Mouse (Mus musculus) embryonic facial prominence, embryonic 11.5 days (tissue): ENCODE results near the gene Tppp3. TPM values are rescaled to one million over a fixed set of nuclear protein-coding genes. Genes with fewer than 3 reads are reported as not detected.
A peak's percentile ranks its signal among the peaks of the same experiment; 100 is the strongest.

Experiments
- ATAC-seq: fragments of 200-750 bp; cut with Nextera tagmentation; replicated peaks from 2 replicates; pipeline ENCODE4 v1.8.0; 2017; ENCODE audit warnings: low read depth; ENCODE audit not compliant: insufficient number of reproducible peaks, low FRiP score, low TSS enrichment
- DNase-seq: peaks from one replicate; pipeline ENCODE4 v3.0.0-alpha.2; 2015; ENCODE audit warnings: low spot score
- H3K27ac ChIP-seq: fragments of 300-500 bp; sonication (generic); replicated peaks from 2 replicates; pipeline ENCODE4 v1.5.1; 2014; ENCODE audit warnings: mild to moderate bottlenecking, low read depth, low read length, control low read depth
- H3K27me3 ChIP-seq: fragments of 300-500 bp; sonication (generic); 2 replicates; pipeline ENCODE4 v1.6.1; 2014; ENCODE audit warnings: mild to moderate bottlenecking, low read length, moderate library complexity, mixed read lengths; ENCODE audit not compliant: control insufficient read depth, insufficient read depth
- H3K36me3 ChIP-seq: fragments of 300-500 bp; sonication (generic); replicated peaks from 2 replicates; pipeline ENCODE4 v1.6.1; 2014; ENCODE audit warnings: low read depth, mild to moderate bottlenecking, low read length, moderate library complexity, mixed read lengths; ENCODE audit not compliant: control insufficient read depth, insufficient read depth
- H3K4me1 ChIP-seq: fragments of 300-500 bp; sonication (generic); 2 replicates; pipeline ENCODE4 v1.6.1; 2014; ENCODE audit warnings: low read length, mixed read lengths; ENCODE audit not compliant: control insufficient read depth, insufficient read depth
- H3K4me2 ChIP-seq: fragments of 300-500 bp; sonication (generic); 2 replicates; pipeline ENCODE4 v1.6.1; 2014; ENCODE audit warnings: low read depth, mild to moderate bottlenecking, control low read depth, low read length, moderate library complexity
- H3K4me3 ChIP-seq: fragments of 300-500 bp; sonication (generic); 2 replicates; pipeline ENCODE4 v1.5.1; 2014; ENCODE audit warnings: low read depth, low read length, control low read depth
- H3K9ac ChIP-seq: fragments of 300-500 bp; sonication (generic); replicated peaks from 2 replicates; pipeline ENCODE4 v1.6.1; 2014; ENCODE audit warnings: mild to moderate bottlenecking, control low read depth, low read length
- H3K9me3 ChIP-seq: fragments of 300-500 bp; sonication (generic); replicated peaks from 2 replicates; pipeline ENCODE4 v1.6.1; 2016; ENCODE audit warnings: mild to moderate bottlenecking, low read length, inconsistent platforms, mixed read lengths; ENCODE audit not compliant: control insufficient read depth
- WGBS: fragments of 180-500 bp; shearing (Covaris S2); extraction: QIAGEN DNeasy Blood & Tissue Kit; methylation state at CpG from one replicate; pipeline ENCODE4 v1.1.7; 2014; 5-methylcytosine and 5-hydroxymethylcytosine counted together
- polyA plus RNA-seq: library from polyadenylated mRNA; unstranded; fragments of >200 nt; fragmentation: Nextera tagmentation; extraction: Ambion mirVana; gene quantifications from 2 replicates; pipeline ENCODE4 v1.2.1, GENCODE M21; 2014

Gene Tppp3
- polyA plus RNA-seq, 1 experiment from 2014 or later = 49.5 TPM

DNA sequence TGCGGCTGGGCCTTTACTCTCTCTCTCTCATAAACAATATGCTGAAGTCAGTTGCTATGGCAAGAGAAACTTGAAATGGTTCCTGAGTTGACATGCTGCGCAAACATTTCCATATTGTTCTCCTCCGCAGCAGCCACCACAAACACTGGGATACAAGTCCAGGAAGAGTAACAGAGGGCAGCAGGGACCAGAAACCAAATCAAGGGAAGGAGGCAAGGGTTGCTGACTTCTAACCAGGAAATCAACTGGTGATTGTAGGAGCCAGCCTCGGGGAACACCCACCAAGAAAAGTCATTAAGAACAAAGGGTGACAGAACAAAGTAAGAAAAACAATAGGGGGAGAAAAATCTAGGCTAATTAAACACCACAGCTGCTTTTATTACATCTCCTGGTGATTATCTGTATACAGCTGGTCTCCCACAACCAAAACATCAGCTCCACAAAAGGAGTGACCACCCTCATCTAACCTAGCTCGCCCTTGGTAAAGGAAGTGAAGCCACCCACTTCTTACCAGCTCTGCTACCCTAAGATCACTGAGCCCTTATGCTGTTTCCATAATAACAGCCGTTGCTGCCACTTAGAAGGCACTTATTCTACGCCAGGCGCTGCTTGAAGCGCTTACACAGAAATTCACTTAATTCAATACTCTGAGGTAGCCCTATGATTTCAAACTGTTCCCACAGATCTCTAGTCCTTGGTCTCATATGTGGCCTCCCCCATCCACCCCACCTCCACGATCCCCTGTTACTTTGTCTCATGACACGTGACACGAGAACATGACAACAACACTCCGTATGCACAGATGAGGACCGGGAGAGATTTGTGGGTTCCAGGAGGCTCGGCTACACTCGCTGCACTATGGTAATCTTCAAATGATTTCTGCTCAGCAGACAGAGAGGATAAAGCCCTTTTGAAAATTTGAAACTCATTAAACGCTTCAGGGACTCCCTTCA is 24.3 kb upstream of the Tppp3 start:
- Histone ChIP-seq H3K36me3 (no peaks in the 10 kb centered on the region), H3K4me3 (peak overlapping the region; percentile 85; the same call in 1 of the 2 replicates), H3K4me1 (no peaks in the 10 kb centered on the region), H3K9me3 (no peaks in the 10 kb centered on the region), H3K9ac (no peak overlapping the region; the same call in 1 of the 2 replicates), H3K27me3 (no peaks in the 10 kb centered on the region), H3K4me2 (peak overlapping the region; percentile 93), H3K27ac (no peak overlapping the region)
- WGBS = 42% methylated on average over 17 of the region's 17 CpGs
- no peak for ATAC-seq
- DNase-seq = no peak

GRCm38 (mm10) chr8:105494566-105494965 is 23.2 kb upstream of the Tppp3 start:
- Histone ChIP-seq H3K9ac (no peak overlapping the region), H3K27ac (no peak overlapping the region), H3K36me3 (no peaks in the 10 kb centered on the region), H3K27me3 (no peaks in the 10 kb centered on the region), H3K4me1 (no peaks in the 10 kb centered on the region), H3K9me3 (no peaks in the 10 kb centered on the region), H3K4me3 (no peak overlapping the region), H3K4me2 (no peak overlapping the region)
- WGBS = 76% methylated on average over 3 of the region's 3 CpGs
- DNase-seq (no peak), ATAC-seq (no peak)

DNA sequence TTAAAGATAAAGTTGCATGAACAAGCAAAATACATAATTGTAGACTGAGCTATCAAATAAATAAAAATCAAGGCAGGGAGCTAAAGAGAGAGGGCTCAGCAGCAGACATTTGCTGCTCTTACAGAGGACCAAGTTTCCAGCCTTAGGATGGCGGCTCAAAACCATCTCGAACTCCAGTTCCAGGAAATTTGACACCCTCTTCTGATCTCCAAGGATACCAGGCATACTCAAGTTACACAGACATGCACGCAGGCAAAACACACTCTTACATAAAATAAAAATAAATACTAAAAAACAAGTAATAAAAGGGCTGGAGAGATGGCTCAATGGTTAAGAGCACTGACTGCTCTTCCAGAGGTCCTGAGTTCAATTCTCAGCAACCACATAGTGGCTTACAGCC is 22.2 kb upstream of the Tppp3 start:
- no peaks in the 10 kb centered on the region for H3K36me3 ChIP-seq
- DNase-seq = no peak
- no peaks in the 10 kb centered on the region for H3K4me1 ChIP-seq
- no peak overlapping the region for H3K27ac ChIP-seq
- no peak overlapping the region for H3K9ac ChIP-seq
- no peaks in the 10 kb centered on the region for H3K27me3 ChIP-seq
- no peaks in the 10 kb centered on the region for H3K9me3 ChIP-seq
- no peak overlapping the region for H3K4me2 ChIP-seq
- H3K4me3 ChIP-seq = no peak overlapping the region
- 12% methylated on average over 3 of the region's 3 CpGs for WGBS
- ATAC-seq = no peak

DNA sequence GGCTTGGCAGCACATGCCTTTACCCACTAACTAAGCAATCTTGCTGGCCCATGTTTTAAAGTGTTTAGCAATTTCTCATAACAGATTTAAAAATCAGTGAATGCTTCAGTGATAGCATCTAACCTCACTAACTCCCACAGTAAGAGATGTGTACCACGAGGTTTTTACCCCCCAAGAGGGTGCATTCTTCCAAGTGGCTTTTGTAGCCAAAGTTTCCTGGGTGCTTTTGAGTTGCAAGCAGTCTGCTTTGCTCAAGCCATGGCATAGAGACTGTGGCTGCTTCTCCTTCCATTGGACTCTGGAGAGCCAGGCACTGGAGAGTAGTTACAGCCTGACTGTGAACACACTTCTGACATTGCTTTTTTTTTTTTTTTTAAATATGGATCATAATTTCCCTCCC is 18.0 kb upstream of the Tppp3 start:
- 52% methylated on average over 1 of the region's 1 CpGs for WGBS
- no peaks in the 10 kb centered on the region for H3K36me3 ChIP-seq
- H3K27ac ChIP-seq = no peak overlapping the region
- H3K4me2 ChIP-seq = no peak overlapping the region
- DNase-seq = no peak
- H3K27me3 ChIP-seq = no peaks in the 10 kb centered on the region
- H3K4me3 ChIP-seq = no peak overlapping the region
- no peaks in the 10 kb centered on the region for H3K4me1 ChIP-seq
- no peaks in the 10 kb centered on the region for H3K9me3 ChIP-seq
- no peak overlapping the region for H3K9ac ChIP-seq
- no peak for ATAC-seq

DNA sequence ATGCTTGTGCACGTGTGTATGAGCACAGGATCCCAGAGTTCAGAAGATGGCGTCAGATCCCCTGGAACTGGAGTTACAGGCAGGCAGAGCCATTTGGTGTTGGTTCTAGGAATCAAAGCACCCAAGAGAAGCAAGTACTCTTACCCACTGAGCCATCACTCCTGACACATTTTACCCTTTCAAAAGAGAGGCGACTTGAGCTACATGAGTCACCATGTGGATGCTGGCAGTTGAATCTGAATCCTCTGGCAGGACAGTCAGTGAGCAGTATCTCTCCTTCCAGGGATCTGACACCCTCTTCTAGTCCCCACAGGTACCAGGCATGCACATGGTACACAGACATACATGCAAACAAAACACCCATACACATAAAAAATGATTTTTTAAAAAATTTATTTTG is 16.8 kb upstream of the Tppp3 start:
- Histone ChIP-seq H3K36me3 (no peaks in the 10 kb centered on the region), H3K27me3 (no peaks in the 10 kb centered on the region), H3K4me1 (no peaks in the 10 kb centered on the region), H3K27ac (no peak overlapping the region), H3K9ac (no peak overlapping the region), H3K9me3 (no peaks in the 10 kb centered on the region), H3K4me2 (no peak overlapping the region), H3K4me3 (no peak overlapping the region)
- WGBS = 65% methylated on average over 3 of the region's 3 CpGs
- no peak for ATAC-seq
- no peak for DNase-seq

DNA sequence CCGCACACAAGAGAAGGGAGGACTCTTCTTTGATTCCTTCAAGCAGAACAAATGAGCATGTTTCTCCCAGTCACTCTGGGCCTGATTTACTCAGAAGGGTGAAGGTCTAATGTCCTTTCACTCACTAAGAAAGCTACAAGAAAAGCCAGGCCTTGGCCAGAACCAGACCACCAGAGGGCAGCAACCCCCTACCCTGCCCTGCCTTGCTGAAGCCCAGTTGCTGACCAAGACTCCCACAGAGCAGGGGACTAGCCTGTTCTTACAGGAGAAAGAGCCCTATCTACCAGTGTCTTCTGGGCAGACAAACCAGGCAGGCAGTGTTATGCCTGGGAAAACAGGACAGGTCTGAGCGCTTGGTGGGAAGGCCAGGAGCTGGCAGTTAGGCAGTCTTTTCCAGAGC is 13.1 kb upstream of the Tppp3 start:
- H3K9me3 ChIP-seq = no peaks in the 10 kb centered on the region
- no peak overlapping the region for H3K4me3 ChIP-seq
- peak; percentile 79 for DNase-seq
- H3K4me2 ChIP-seq = no peak overlapping the region
- 12% methylated on average over 2 of the region's 2 CpGs for WGBS
- 0 out of 2 replicates have a peak, but pooled peaks have one; percentile 42 for ATAC-seq
- H3K36me3 ChIP-seq = no peaks in the 10 kb centered on the region
- H3K9ac ChIP-seq = no peak overlapping the region
- no peaks in the 10 kb centered on the region; the same call in 1 of the 2 replicates for H3K4me1 ChIP-seq
- no peaks in the 10 kb centered on the region for H3K27me3 ChIP-seq
- 0 out of 2 replicates have a peak overlapping the region, but pooled peaks have one; percentile 44 for H3K27ac ChIP-seq

GRCm38 (mm10) chr8:105484030-105484368 is 12.7 kb upstream of the Tppp3 start:
- DNase-seq (peak; percentile 57), ATAC-seq (no peak; the same call in 1 of the 2 replicates)
- Histone ChIP-seq H3K4me1 (no peaks in the 10 kb centered on the region; the same call in 1 of the 2 replicates), H3K36me3 (no peaks in the 10 kb centered on the region), H3K4me3 (no peak overlapping the region), H3K9ac (no peak overlapping the region), H3K27ac (0 out of 2 replicates have a peak overlapping the region, but pooled peaks have one; percentile 44), H3K4me2 (no peak overlapping the region), H3K27me3 (no peaks in the 10 kb centered on the region), H3K9me3 (no peaks in the 10 kb centered on the region)
- WGBS = 14% methylated on average over 3 of the region's 3 CpGs
